Mouse (Mus musculus) lung, postnatal 14 days (tissue): Measurements from ENCODE around the gene Prdx5.

Experiments
- DNase-seq: peaks from one replicate; pipeline ENCODE4 v3.0.0; 2021

Prdx5 gene

DNA sequence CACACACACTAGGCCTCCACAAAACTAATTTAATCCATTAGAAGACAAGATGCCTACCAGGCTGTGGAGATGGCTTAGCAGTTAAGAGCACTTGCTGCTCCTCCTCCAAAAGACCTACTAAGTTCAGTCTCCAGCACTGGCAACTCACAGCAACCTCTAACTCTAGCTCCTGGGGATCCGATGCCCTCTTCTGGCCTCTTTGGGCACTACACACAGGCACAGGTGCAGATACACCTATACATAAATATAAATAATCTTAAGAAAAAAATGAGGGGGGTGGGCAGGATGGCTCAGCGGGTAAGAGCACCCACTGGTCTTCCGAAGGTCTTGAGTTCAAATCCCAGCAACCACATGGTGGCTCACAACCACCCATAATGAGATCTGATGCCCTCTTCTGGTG, 26.4 kb upstream of the Prdx5 start:
- DNase-seq: no peak

DNA sequence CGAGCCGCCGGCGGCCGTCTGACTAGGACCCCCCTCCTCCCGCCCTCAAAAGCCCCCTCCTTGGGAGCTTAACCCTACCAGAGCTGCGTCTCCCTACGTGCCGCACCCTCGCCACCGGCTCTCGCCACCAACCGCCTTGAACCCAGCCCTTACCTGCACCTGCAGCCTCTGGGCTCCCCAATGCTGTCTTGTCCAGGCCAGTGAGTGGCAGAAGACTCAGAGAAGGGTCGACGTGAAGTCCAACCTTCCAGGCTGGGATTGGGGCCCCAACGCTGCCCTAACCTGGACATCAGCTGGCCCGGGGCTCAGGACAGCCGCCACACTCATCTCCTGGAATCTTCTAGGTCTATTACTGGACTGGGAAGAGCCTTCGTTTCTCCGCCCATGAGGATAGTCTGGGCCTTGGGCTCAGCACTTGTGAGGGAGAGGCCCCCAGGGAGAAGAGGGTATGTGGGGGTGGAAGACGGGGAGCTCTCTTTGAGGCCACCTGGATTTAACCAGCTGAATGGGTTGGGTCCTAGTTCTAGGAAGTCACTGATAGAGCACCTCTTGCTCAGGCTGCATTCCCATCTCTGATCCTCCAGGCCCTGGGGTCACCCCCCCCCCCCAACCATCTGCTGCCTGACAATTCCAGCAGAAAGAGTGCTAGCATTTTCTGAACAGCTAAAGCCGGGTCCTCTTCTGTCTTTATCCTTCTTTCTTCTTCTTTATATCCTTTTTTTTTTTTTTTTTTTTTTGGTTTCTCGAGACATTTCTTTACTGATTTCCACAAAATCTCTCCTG, 24.5 kb upstream of the Prdx5 start, which contains the start of gene Kcnk4:
Gene Kcnk4 (minus strand): TSS at position 321 of the 783 bp plus-strand sequence.
- no peak for DNase-seq

DNA sequence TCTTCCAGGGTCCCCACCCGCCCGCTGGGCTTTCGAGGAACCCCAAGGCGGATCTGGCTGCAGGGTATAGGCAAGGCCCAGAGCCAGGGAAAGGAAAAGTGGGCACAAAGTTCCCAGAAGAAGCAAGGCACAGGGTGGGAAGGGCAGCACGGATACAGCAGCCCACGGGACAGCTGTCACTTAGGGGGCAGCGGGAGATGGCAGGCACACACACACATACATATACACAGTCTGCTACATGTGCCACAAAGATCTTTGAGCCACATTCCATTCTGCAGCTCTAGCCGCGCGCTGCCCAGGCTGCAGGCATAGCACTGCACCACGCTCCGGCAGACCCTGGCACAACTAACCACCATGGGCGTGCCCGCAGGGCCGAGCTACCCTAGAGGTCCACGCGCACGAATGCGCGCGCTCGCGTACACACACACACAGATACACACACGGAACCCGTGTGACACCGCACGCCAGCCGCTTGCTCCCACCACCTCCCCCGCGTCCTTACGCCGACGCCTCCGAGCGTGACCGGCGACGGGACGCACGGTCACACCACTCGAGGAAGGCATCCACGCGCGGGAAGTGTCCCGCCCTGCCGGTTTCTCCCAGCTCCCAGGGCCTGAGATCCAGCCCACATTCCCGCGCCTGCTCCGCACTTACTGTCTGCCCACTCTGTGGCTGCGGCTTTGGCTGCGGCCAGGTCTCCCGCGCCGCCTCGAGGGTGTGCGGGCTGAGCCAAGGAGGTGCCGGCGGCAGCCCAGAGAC, 23.7 kb upstream of the Prdx5 start:
- DNase-seq: no peak

DNA sequence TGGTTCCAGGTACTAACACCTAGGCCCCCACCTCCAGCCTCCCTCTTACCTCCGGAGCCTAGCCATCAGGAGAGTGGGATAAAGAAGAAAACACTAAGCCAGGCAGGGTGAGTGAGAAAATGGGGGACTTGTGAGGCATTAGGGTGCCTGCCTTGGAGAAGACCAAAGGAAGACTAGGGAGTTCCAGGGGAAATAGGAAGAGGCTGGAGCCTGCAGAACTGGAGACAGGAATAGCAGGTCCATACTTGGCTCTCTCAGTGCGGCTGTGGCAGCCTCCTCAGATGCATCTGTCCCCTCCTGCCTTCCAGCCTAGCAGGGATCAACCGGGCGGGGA, 23.2 kb upstream of the Prdx5 start:
- DNase-seq: no peak

DNA sequence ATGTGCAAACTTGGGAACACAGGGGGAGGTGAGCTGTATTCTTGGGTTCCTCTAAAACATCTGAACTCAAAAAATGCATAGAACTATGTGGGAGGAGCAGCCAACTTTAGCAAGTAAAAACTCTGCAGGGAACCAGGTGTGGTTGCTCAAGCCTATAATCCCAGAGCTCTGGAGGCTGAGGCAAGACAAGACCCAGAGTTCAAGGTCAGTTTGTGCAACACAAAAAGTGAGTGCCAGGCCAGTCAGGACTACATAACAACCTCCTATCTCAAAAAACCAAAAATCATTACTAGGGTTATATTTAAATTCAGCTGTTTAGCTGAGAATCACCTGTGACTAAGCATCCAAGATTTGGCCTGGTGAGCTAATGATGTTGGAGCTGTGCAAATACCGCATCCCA, 22.1 kb upstream of the Prdx5 start:
- DNase-seq: no peak

DNA sequence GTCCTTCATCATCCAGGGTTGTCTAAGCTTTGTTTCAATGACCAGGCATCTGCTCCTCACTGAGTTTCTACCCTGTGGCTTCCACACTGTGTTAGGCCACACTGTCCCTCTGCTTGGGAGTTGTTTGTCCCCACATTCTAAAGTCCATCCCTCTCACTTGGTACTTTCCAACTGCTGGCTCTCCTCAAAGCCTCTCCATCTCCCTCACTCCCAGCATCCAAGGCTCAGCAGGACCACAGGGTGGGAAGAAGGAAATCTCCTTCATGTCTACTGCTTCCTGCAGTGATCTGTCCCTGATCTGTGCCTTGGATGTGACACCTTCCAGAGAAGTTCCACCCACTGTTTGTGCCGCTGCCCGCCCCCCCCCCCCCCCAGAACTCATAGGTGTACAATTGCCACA, 21.1 kb upstream of the Prdx5 start:
- no peak for DNase-seq

DNA sequence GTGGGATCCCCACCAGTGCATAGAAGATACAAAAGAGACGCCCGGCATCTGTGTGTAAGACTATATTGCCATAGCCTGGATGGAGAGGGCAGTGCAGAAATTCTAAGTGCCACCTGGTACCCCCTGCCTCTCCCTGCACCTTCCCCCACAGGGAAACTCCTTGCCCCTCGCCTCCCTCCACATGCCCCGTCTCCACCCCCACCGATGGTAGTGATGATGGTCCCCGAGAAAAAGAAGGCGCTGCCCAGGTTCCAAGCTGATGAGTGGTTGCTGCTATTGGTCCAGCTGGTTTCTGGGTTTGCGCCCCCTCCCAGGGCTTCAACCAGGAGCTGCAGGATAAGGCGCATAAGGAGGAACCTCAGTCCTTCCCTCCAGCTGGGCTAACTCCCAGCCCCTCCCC, 18.2 kb upstream of the Prdx5 start:
- no peak for DNase-seq

DNA sequence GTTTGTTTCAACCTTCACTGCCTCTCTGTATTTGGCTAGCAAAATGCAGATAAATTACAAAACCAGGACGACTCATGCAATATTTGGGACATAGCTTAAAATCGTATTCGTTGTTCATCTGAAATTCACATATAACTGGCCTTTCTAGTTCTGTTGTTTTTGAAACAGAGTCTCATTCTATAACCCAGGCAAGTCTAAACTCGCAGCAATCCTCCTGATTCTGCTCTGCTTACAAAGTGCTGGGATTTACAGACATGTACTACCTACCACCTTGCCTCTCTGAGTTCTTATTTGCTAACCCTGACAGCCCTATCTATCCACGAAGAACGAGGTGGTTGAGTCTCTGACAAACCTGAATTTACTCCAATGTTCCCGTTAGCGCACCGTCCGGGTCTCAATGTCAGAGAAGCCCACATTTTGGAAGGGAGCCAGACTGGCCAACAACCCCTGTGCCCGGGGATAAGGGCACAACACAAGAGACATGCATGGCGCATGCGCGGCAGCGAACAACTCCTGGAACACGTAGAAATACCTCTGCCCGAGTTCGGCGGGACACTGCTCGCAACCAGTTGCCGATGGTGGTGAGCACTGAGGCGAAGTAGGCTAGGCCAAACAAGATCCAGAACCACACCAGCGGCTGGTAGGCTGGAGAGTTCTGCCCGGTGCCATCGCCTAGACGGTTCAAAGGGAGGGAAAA, 16.8 kb upstream of the Prdx5 start:
- DNase-seq: no peak

DNA sequence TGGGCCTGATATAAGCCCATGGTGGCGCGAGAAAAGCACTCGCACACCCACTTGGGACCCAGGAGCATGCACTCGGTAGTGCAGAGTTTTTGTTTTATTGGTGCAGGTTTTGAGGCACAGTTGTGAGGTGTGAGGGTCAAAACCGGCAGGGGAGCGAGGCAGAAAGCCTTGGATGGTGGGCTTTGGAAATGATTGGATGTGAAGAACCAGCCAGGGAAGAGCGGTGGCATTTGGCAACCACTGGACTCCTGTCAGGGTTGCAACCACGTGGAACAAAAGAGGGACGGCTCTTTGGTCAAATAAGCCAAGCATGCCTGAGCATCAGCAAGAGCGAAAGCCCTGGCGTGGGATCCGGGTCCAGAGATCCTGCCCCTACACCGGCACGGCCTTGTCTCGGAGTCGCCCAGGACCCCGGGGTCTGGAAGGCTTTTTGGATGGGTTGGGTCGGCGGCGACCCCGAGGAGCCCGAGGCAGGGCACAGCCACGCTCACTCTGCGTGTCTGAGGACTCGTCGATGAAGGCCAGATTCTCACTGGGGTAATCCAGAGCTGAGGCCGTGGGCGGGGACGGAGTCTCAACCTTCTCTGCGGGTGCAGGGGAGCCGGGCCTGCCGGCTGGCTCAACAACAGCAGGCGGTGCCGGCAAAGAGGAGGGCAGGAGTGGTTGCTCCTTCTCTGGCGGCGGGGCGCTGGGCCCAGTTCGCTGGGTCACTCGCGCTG, 15.9 kb upstream of the Prdx5 start:
- no peak for DNase-seq

DNA sequence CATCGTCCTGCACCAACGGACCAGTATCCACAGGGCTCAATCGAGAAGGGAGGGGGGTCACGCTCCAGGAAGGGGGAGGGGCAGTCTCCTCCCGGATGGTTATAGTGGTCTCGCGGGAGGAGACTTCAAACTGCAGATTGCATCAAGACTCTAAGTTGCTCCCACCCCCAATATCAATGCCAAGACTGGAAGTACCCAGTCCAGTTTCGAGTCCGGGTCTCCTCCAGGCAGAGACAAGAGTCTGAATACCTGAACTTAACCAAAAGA, 15.3 kb upstream of the Prdx5 start, which contains the start of gene Catsperz:
Gene Catsperz (minus strand): TSS at position 74 of the 267 bp plus-strand sequence.
- no peak for DNase-seq

DNA sequence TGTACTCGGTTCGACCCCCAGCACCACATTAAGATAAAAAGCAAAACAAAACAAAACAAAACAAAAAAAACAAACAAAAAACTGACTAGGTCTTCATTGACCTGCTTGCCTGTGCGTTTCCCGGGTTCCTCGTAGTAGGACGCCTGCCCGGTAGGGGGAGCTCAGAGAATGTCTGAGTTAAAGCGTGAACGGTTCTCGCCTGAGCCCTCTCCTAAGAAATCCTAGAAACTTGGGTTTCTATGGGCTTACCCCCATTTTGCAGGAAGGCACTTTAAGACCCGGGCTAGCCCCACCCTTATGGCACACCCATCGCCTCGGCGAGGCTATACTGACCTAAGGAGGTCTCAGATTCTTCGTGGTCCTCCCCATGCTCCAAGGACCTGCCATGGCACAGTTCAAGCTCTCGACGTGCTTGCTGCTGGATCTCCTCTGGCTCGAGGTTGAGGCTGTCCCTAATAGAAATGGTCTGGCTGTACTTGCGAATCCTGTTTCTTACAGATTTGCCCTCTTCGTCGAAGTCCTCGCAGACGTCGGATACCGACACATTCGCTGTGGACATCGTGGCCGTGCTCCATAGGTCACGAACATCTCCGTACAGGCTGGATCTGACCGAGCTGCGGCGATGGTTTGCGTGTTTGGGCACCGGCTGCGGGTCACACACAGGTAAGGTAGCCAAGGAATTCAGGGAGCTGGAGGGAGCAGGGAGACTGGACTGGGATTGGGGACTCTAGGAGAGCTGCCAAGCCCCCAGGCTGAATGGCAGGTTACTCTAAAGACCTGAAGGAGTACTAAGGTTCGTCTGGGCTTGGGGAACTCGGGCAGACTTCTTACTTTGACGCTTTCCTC, 14.8 kb upstream of the Prdx5 start:
- peak; percentile 93 for DNase-seq

DNA sequence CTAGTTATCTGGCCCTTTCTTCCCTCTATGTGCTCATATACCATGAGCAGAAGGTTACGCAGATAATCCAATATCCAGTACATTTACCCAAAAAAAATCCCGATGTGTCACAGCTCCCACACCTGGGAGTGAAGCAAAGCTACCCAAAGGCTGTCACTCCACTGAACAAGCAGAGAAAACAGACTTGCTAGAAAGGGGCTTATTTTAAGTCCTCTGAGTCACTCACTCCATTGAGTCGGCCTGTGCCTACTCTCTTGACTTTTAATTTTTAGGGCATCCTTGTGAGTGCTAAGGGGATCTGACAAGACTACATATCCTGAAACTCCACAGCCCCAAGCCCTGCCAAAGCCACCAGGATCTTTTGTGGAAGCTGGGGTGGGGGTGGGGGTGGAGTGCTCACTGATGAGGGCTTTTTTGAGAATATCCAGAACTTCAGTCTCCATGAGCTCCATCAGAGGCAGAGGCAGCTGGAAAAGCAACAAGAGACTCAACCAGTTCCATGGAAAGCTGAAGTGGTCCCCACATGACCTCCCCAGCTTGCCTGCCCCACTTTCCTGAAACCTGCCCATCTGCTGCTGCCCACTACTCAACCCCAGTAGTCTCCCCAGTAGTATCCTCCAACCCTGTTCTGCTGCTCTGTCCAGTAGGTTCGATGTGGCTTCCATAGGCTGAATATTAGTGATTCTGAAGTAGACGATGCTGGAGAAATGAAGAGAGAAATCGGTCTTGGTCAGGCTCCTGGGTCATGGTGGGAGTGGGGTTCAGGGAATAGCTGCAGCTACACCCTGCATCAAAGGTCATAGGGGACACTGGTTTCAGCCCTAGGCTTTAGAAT, 13.2 kb upstream of the Prdx5 start:
- no peak for DNase-seq

DNA sequence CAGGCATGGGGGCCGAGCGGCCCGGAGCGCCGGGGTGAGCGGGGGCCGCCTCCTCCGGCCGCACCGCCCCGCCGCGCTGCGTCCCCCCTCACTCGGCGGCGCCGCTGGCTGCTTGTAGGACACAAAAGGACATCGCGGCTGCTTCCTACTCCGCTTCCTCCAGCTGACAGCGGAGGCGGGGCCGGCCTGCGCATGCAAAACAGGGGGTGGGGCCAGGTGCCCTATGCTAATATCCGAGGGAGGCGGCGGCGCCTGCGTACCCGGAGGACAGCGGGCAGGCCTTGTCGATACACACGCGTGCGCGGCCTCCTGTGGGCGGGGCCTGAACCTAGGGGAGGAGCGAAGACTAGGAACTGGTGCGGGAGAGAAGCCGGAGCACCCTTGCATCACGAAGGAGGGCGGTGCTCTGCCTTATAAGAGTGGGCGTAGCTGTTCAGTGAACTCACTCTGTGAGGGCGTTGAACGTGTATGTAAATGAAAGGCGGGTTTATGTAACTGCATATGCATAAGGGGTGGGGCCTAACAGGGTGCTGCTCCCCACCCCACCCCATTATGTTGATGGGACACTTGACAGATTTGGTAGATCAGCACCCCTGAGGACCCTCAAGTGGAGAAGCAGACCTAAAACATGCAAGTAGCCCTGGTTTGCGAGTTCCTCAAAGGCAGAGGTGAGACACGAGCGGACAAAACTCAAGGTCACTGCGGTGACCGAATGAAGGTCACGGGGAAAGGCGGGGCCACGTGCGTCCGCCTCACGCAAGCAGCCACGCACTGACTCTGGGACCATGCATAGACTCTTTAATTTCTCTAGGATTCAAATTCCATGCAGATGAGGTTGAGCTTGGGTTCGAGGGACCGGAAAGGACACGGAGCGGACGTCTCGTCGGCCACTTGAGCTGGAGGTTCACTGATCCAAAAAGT, 12.0 kb upstream of the Prdx5 start, which contains the start of gene Esrra:
Gene Esrra (minus strand): TSS at position 167 of the 921 bp plus-strand sequence.
- peak; percentile 100 for DNase-seq

DNA sequence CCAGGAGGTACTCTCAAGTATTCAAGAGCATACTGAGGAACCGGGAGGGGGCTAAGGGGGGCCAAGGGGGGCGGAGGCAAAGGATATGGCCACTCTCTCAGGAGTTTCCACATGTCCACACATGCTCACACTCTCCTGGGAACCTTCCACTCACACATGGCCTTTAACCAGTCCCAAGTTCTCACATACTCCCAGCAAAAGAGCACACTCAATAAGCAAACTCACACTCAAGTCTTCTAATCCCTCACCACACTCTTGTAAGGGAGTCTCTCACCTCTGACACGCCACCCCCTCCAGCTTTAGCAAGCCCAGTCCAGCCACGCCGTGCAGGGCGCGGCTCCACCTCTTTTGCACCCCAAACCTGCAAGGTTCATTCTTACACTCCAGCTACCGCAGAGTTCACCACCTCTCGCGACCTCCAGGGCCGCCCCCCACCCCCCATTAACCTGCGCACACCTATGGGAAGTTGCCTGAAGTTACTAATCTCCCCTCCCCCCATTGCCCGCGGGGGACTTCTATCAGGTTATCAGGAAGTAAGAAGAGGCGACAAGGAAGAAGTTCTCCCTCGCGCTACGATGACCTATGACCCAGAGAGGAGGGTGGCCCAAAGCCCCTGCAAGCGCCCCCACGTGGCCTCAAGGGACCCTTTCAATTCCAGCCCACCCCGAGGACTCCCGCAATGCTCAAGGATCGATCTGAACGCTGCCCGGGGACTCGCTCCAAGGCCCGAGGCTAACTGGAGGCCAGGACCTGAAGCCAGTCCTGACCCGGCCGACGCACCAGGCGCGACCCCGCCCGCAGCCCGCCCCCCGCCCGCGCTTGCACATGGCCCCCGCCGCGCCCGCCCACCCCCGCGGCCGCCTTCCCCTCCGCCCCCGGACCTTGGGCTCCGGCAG, 11.1 kb upstream of the Prdx5 start:
- peak; percentile 45 for DNase-seq

DNA sequence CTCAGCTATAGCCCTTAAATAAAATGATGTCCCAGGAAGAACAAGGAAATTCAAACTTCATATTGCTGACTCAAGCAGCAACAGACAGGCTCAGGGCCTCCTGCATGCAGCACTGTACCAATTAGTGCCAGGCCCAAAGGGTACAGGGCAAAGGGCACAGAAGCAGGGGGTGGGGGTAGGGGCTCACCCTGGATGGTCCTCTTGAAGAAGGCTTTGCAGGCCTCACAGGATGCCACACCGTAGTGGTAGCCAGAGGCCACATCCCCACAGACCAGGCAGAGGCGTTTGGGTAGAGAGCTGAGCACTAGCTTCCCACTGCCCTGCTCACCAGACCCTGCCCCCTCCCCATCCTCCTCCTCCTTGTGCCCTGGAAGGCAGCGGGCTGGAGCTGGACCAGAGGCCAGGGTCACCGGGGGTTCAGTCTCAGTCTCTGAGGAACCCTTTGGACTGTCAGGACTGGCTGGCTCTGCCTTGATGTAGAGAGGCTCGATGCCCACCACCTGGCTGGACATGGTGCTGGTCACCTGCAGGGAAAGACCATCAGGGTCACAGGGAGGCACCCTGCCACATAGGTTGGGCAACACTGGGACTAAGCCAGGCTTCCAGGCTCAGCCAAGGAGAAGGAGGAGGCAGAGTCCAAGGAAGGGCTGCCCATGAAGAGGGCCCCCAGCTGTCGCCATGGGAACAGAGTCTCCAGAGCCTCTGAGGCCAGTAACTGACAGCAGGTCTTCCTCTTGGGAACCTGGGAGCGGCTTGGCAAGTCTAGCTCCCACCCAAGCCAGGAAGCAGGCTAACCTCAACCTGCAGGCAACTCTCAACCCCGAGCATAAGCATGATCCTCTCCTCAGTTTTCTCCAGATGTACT, 10.2 kb upstream of the Prdx5 start:
- DNase-seq: peak; percentile 42

DNA sequence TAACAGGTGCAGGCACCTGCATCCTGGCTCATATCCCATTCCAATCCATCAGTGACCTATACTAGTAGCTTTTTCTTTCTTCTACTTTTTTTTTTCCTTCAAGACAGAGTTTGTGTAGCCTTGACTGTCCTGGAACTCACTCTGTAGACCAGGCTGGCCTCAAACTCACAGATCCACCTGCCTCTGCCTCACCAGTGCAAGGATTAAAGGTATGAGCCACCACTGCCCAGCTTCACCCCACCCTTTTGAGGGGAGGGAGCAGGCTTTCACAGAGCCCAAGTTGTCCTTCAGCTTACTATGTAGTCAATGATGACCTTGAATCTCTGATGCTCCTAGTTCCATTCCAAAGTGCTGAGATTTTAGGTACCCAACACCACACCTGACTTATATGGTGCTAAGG, 9.5 kb upstream of the Prdx5 start:
- DNase-seq: no peak

DNA sequence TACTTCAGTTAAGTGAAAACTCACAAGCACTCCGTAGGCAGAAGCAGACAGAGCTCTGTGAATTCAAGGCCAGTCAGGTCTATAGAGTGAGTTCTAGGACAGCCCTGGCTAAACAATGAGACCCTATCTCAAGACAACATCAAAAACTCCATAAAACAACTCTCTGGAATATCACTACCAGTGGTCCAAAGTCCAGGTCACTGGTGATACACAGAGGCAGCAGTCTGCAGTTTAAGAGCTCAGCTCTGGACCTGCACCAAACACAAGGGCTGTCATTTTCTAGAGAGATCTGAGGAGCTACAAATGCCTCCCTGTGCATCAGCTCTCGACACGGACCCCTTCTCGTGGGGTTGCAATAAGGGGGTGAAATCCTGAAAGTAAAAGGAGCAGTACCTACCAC, 8.4 kb upstream of the Prdx5 start:
- DNase-seq: no peak

DNA sequence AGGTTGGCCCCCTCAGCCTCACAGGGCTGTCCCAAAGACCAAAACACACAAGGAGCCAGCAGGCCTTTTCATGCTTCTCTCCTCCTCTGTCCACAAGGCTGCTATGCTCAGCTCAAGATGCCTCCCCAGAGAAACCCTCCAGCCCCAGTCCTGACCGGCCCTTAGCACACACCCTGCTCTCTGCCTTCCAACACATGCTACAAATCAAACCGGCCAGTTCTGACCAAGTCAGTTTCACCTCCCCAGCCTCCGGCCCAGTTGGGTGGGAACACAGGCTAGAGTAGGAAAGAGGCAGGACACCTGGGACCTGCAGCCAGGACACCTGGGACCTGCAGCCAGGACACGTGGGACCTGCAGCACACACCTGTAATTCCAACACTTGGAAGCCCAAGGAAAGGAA, 6.6 kb upstream of the Prdx5 start:
- no peak for DNase-seq
